Mouse (Mus musculus) lung, adult 2 months (tissue): ENCODE results near the gene Sel1l3. TPM values are rescaled to one million over a fixed set of nuclear protein-coding genes. Genes with fewer than 3 reads are reported as not detected.

ENCODE experiments used
- DNase-seq: peaks from one replicate; pipeline ENCODE4 v3.0.0; 2022
- H3K4me1 ChIP-seq: fragments of 200-500 bp; 2 replicates; pipeline ENCODE4 v1.6.1; 2011; ENCODE audit warnings: low read length; ENCODE audit not compliant: control insufficient read depth, insufficient read depth
- H3K4me3 ChIP-seq: fragments of 200-500 bp; replicated peaks from 2 replicates; pipeline ENCODE3; 2011; ENCODE audit warnings: low read depth, mild to moderate bottlenecking, control low read depth, low read length; ENCODE audit errors: extremely low read depth
- CTCF ChIP-seq: fragments of 200-500 bp; IDR thresholded peaks from 2 replicates; pipeline ENCODE4 v1.5.1; 2011; ENCODE audit warnings: mild to moderate bottlenecking, low read length, control low read depth; ENCODE audit not compliant: insufficient read depth
- POLR2A ChIP-seq: fragments of 200-500 bp; IDR thresholded peaks from 2 replicates; pipeline ENCODE4 v1.6.1; 2011; ENCODE audit warnings: low read depth, mild to moderate bottlenecking, control low read depth, low read length, borderline replicate concordance; ENCODE audit errors: extremely low read depth
- WGBS: fragments of 180-500 bp; shearing (Covaris S2); methylation state at CpG from one replicate; pipeline ENCODE4 v1.1.7; 2018; 5-methylcytosine and 5-hydroxymethylcytosine counted together
- polyA plus RNA-seq: library from polyadenylated mRNA; depleted of rRNA; stranded (reverse); fragments of >200 nt; gene quantifications from 2 replicates; pipeline ENCODE4 v1.2.3, GENCODE M21; 2012

The Sel1l3 gene
- polyA plus RNA-seq, 1 experiment, result 2.1 TPM

DNA sequence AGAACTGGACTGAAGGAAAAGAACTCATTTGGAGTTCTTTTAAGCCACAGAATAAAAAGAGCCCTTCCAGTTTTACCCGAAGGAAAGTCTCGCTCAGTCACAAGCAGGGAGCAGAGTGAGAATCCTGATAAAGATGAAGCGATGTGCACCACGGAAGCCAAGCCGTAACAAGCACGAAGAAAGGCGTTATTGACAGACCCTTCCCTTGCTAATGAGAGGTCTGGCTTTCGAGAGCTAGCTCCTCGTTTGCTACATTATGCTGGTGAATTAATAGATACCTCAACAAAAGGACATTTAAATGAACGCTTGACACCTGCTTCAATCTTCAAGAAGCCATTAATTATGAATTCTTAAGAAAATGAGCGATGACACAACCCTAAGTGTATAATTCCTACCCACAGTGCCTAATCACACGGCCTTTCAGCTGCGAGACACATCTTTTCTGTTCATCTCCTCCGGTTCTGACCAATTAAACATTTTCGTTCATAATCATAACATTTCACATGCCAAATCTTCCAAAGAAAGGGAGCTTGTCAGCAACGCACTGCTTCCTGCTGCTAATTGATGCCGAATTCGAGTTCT is 62.3 kb downstream of the Sel1l3 start:
- 68% methylated on average over 18 of the region's 18 CpGs for WGBS
- no peak for TF ChIP-seq CTCF
- no peak for TF ChIP-seq POLR2A
- Histone ChIP-seq H3K4me3 (no peak overlapping the region), H3K4me1 (no peaks in the 10 kb centered on the region)
- no peak for DNase-seq

DNA sequence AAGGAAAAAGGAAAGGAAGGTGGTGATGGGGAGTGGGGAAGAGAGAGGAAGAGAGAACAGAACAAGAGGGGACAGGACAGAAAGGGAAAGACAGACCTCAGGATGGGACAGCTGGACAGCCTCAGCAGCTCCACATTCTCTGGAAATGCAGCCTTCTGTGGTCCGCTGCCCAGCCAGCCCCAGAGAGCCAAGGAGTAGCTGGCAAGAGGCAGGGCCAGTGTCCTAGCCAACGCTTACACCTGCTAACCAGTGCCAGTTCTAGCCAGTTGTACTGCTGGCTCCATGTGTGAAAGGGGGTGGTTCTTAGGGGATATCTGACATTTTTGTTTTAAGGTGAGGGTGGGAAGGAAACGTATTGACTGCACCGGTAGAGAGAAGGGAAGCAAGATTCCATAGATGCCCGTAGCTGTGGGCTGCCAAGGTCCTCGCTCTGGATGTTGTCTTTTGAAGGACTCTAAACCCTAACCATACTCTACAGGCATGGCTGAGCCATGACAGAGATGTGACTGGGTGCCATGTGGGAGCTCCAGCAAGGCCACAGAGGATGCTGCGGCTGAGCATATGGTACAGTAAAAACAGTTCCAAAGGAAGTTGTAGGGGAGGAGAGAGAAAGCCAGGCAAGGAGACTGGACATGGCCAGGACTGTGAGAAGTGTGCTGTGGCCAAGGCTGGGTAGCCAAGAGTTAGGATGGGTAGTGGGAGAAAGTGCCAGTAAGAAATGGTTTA is 64.6 kb downstream of the Sel1l3 start:
- H3K4me3 ChIP-seq, result no peak overlapping the region

DNA sequence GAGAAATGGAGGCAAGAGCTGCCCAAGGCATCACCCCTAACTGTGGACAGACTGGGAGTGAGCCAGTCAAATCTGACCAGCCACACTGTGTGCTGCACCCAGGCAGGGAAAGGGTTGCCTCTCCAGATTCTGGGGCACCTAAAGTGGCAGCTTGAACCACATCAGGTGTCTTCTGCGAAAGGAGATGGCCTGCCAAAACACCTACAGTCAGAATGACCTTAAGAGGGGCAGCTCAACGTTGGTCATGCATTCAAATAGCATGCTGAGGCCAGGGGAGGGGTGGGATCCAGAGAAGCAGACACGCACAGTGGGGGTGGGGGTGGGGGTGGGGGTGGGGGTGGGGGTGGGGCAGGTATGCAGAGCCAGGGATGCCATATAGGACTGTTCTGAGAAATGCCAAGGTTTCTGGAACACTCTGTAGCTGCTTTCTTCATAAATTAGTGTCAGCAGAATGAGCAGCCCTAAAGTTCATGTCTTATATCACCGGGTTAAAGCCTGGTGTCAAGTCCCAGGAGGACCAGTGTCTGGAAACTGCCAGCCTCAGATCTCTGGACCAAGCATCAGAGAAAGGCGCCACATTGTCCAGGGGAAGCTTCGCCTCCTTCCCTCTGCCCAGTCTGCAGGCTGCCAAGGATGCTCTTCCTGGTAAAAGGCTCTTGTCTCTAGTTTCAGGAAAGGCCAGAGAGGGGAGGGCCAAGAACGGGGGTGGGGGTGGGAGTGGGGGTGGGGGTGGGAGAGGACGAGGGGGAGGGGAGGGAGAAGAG is 65.4 kb downstream of the Sel1l3 start:
- no peak for DNase-seq
- Histone ChIP-seq H3K4me3 (no peak overlapping the region), H3K4me1 (no peaks in the 10 kb centered on the region)
- TF ChIP-seq POLR2A (no peak), CTCF (no peak)
- 58% methylated on average over 8 of the region's 8 CpGs for WGBS

More for the DNA sequence above, 64.6 kb downstream of the Sel1l3 start:
- no peaks in the 10 kb centered on the region for H3K4me1 ChIP-seq
- TF ChIP-seq CTCF (no peak), POLR2A (no peak)
- DNase-seq, result no peak
- WGBS, result 75% methylated on average over 7 of the region's 7 CpGs

GRCm38 (mm10) chr5:53147418-53147817 is 66.3 kb downstream of the Sel1l3 start:
- Histone ChIP-seq H3K4me3 (no peak overlapping the region), H3K4me1 (no peaks in the 10 kb centered on the region)
- no peak for DNase-seq
- no peak for TF ChIP-seq POLR2A
- TF ChIP-seq CTCF, result no peak
- 76% methylated on average over 4 of the region's 4 CpGs for WGBS

DNA sequence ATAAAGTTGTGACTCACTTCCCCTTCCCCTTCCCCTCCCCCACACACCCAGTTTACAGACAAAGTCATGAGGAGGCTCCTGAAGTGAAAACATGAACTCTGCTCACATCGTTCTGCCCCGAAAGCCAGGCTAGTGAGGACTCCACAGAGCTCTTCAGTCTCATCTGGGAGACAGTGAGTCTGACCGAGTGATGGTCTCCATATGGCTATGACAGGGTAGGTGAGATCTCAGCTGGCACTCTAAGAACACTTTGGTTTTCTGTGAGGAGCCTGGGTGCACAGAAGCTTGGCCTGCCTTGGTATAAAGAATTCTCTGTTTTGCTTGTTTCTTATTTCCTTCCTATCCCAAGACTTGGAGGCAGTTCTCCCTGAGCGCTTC is 67.1 kb downstream of the Sel1l3 start:
- Histone ChIP-seq H3K4me3 (no peak overlapping the region), H3K4me1 (no peaks in the 10 kb centered on the region)
- WGBS, result 68% methylated on average over 4 of the region's 4 CpGs
- TF ChIP-seq POLR2A (no peak), CTCF (no peak)
- DNase-seq, result no peak

GRCm38 (mm10) chr5:53146049-53146683 is 67.6 kb downstream of the Sel1l3 start:
- H3K4me3 ChIP-seq, result no peak overlapping the region
- no peaks in the 10 kb centered on the region for H3K4me1 ChIP-seq
- 59% methylated on average over 10 of the region's 10 CpGs for WGBS
- TF ChIP-seq POLR2A, result no peak
- no peak for TF ChIP-seq CTCF
- no peak for DNase-seq

DNA sequence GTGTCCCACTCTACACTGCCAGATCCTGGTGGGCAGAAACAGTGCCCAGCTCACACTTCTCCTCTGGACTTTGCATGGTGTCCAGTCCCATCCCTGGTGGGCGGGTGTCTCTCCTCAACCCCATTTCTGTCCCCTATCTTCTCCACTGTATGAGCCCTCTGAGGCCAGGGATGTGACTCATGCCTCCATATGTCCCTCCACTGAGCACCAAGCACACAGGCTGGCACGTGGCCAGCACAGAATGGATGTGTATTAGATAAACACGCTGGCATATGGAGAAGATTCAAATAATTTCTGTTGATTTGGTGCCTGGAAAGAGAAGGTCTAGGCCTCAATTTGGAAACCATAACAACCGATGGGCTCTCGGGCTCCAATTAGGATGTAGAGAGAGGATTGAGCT is 71.1 kb downstream of the Sel1l3 start:
- H3K4me3 ChIP-seq, result no peak overlapping the region
- H3K4me1 ChIP-seq, result no peaks in the 10 kb centered on the region
- DNase-seq, result no peak
- 70% methylated on average over 5 of the region's 5 CpGs for WGBS
- no peak for TF ChIP-seq CTCF
- TF ChIP-seq POLR2A, result no peak

DNA sequence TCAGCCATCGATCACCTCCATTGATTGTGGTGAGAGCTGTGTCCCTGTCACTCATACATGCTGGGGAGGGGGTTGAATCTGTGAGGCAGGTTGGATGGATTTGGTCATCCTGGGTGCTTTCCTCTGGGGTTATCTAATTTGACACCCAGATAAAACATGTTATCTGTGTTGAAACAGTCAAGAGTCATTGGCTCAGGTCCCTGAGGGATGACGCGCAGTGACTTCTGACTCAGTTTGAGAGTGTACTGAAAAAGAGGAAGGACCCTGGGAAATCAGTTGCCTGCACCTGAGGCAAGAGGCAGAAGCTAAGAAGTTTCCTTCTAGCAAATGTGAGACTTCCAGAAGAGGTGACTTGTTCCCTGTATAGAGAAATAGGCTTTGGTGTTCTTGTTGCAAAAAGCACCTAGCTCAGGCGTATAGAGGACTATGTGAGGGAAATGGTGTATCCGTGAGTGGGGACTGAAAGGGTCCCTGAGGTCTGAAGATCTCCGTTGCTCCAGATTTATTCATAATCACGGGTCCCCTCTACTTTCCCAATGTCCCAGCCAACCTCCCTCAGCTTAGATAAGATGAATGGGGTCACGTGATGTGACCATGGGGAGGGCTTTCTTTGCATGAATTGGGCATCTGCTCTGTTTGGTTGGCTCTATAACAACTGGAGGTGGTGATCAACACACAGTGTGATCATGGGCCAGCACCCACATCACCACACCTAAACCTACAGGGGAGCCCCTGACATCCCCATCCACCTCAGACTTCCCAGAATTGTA is 73.4 kb downstream of the Sel1l3 start:
- 82% methylated on average over 8 of the region's 8 CpGs for WGBS

GRCm38 (mm10) chr5:53139566-53139965 is 74.2 kb downstream of the Sel1l3 start:
- no peaks in the 10 kb centered on the region for H3K4me1 ChIP-seq
- no peak overlapping the region for H3K4me3 ChIP-seq
- WGBS, result 49% methylated on average over 11 of the region's 11 CpGs
- no peak for TF ChIP-seq POLR2A
- no peak for TF ChIP-seq CTCF
- DNase-seq, result no peak

More for the DNA sequence above, 73.4 kb downstream of the Sel1l3 start:
- no peaks in the 10 kb centered on the region for H3K4me1 ChIP-seq
- TF ChIP-seq POLR2A, result no peak
- TF ChIP-seq CTCF, result no peak
- no peak overlapping the region for H3K4me3 ChIP-seq
- no peak for DNase-seq
